Mouse (Mus musculus): ENCODE measurements around the gene Tmem30a. TPM values are rescaled to one million over a fixed set of nuclear protein-coding genes. Genes with fewer than 3 reads are reported as not detected.
A peak's percentile ranks its signal among the peaks of the same experiment; 100 is the strongest.

Tmem30a gene
- polyA plus RNA-seq (2016; fragmentation: Nextera tagmentation; extraction: Ambion mirVana): 101 and 104 TPM in 2 replicates

GRCm38 (mm10) chr9:79792841-79793835, at the start of gene Tmem30a:
Gene Tmem30a (minus strand): TSS chr9:79793507.
- Histone ChIP-seq H3K9me3 (replicated peaks) (no peaks in the 10 kb centered on the region), H3K9ac (peak within 1 kb of the TSS; percentile 89), H3K27me3 (no peaks in the 10 kb centered on the region), H3K4me2 (replicated peaks) (peak within 1 kb of the TSS; percentile 70), H3K4me3 (peak within 1 kb of the TSS; percentile 89), H3K27ac (peak within 1 kb of the TSS; percentile 90), H3K4me1 (peaks cover 20% of the 10 kb centered on the region), H3K36me3 (no peaks in the 10 kb centered on the region)
- peak; percentile 98 for ATAC-seq (ENCODE audit: low FRiP score)
- under 1% methylated on average over 90 of the region's 91 CpGs for WGBS

GRCm38 (mm10) chr9:79842615-79843014, 49.3 kb upstream of the Tmem30a start:
- ATAC-seq (ENCODE audit: low FRiP score): no peak

GRCm38 (mm10) chr9:79842028-79842427, 48.7 kb upstream of the Tmem30a start:
- Histone ChIP-seq H3K9ac (no peak overlapping the region), H3K27ac (no peak overlapping the region), H3K27me3 (no peaks in the 10 kb centered on the region), H3K4me3 (no peak overlapping the region), H3K4me2 (replicated peaks) (no peak overlapping the region), H3K9me3 (replicated peaks) (no peaks in the 10 kb centered on the region), H3K4me1 (peaks cover 4% of the 10 kb centered on the region; the same call in 1 of the 2 replicates), H3K36me3 (no peaks in the 10 kb centered on the region)
- ATAC-seq (ENCODE audit: low FRiP score): no peak

More at GRCm38 (mm10) chr9:79842615-79843014, 49.3 kb upstream of the Tmem30a start:
- H3K9me3 ChIP-seq (replicated peaks): no peaks in the 10 kb centered on the region
- H3K9ac ChIP-seq: no peak overlapping the region
- peaks cover 4% of the 10 kb centered on the region; the same call in 1 of the 2 replicates for H3K4me1 ChIP-seq
- no peak overlapping the region for H3K4me3 ChIP-seq
- no peaks in the 10 kb centered on the region for H3K27me3 ChIP-seq
- H3K27ac ChIP-seq: no peak overlapping the region
- no peaks in the 10 kb centered on the region for H3K36me3 ChIP-seq
- WGBS: 90% methylated on average over 6 of the region's 6 CpGs
- H3K4me2 ChIP-seq (replicated peaks): no peak overlapping the region

GRCm38 (mm10) chr9:79831294-79831693, 38.0 kb upstream of the Tmem30a start:
- Histone ChIP-seq H3K9ac (no peak overlapping the region), H3K4me2 (replicated peaks) (no peak overlapping the region), H3K36me3 (no peaks in the 10 kb centered on the region), H3K4me1 (peaks cover 9% of the 10 kb centered on the region; the same call in 1 of the 2 replicates), H3K27me3 (no peaks in the 10 kb centered on the region), H3K27ac (no peak overlapping the region), H3K9me3 (replicated peaks) (no peaks in the 10 kb centered on the region), H3K4me3 (no peak overlapping the region)
- ATAC-seq (ENCODE audit: low FRiP score): peak; percentile 38; the same call in 1 of the 2 replicates
- 75% methylated on average over 1 of the region's 1 CpGs for WGBS

GRCm38 (mm10) chr9:79830874-79831273, 37.6 kb upstream of the Tmem30a start:
- Histone ChIP-seq H3K4me3 (no peak overlapping the region), H3K27ac (0 out of 2 replicates have a peak overlapping the region, but pooled peaks have one; percentile 23), H3K4me2 (replicated peaks) (peak overlapping the region; percentile 39), H3K9me3 (replicated peaks) (no peaks in the 10 kb centered on the region), H3K36me3 (no peaks in the 10 kb centered on the region), H3K9ac (no peak overlapping the region), H3K4me1 (peaks cover 9% of the 10 kb centered on the region; the same call in 1 of the 2 replicates), H3K27me3 (no peaks in the 10 kb centered on the region)
- WGBS: 24% methylated on average over 4 of the region's 4 CpGs
- ATAC-seq (ENCODE audit: low FRiP score): peak; percentile 91

GRCm38 (mm10) chr9:79829842-79830800, 36.8 kb upstream of the Tmem30a start:
- Histone ChIP-seq H3K27ac (0 out of 2 replicates have a peak overlapping the region, but pooled peaks have one; percentile 23), H3K4me2 (replicated peaks) (peak overlapping the region; percentile 39), H3K4me1 (peaks cover 9% of the 10 kb centered on the region; the same call in 1 of the 2 replicates), H3K9ac (no peak overlapping the region; the same call in 1 of the 2 replicates), H3K9me3 (replicated peaks) (no peaks in the 10 kb centered on the region), H3K4me3 (peak overlapping the region; percentile 18), H3K36me3 (no peaks in the 10 kb centered on the region), H3K27me3 (no peaks in the 10 kb centered on the region)
- no peak; the same call in 1 of the 2 replicates for ATAC-seq (ENCODE audit: low FRiP score)
- 59% methylated on average over 23 of the region's 23 CpGs for WGBS

GRCm38 (mm10) chr9:79827072-79827471, 33.8 kb upstream of the Tmem30a start:
- WGBS: 60% methylated on average over 2 of the region's 2 CpGs
- ATAC-seq (ENCODE audit: low FRiP score): no peak
- no peak overlapping the region for H3K4me2 ChIP-seq (replicated peaks)
- H3K27ac ChIP-seq: no peak overlapping the region
- no peaks in the 10 kb centered on the region for H3K9me3 ChIP-seq (replicated peaks)
- H3K36me3 ChIP-seq: no peaks in the 10 kb centered on the region
- H3K27me3 ChIP-seq: no peaks in the 10 kb centered on the region
- H3K4me3 ChIP-seq: no peak overlapping the region
- peaks cover 15% of the 10 kb centered on the region for H3K4me1 ChIP-seq
- H3K9ac ChIP-seq: no peak overlapping the region

- Histone ChIP-seq H3K4me3 (no peak overlapping the region), H3K4me1 (peaks cover 13% of the 10 kb centered on the region), H3K27me3 (no peaks in the 10 kb centered on the region), H3K36me3 (no peaks in the 10 kb centered on the region), H3K27ac (no peak overlapping the region), H3K9me3 (replicated peaks) (no peaks in the 10 kb centered on the region), H3K9ac (no peak overlapping the region), H3K4me2 (replicated peaks) (no peak overlapping the region)
- WGBS: 22% methylated on average over 7 of the region's 7 CpGs
- no peak for ATAC-seq (ENCODE audit: low FRiP score)
Measured at GRCm38 (mm10) chr9:79825526-79825925, 32.2 kb upstream of the Tmem30a start.

- Histone ChIP-seq H3K9me3 (replicated peaks) (no peaks in the 10 kb centered on the region), H3K4me3 (no peak overlapping the region), H3K36me3 (peaks cover 3% of the 10 kb centered on the region; the same call in 1 of the 2 replicates), H3K27ac (0 out of 2 replicates have a peak overlapping the region, but pooled peaks have one; percentile 35), H3K4me1 (peaks cover 6% of the 10 kb centered on the region), H3K27me3 (no peaks in the 10 kb centered on the region), H3K4me2 (replicated peaks) (no peak overlapping the region; the same call in 1 of the 2 replicates), H3K9ac (no peak overlapping the region)
- 34% methylated on average over 2 of the region's 2 CpGs for WGBS
- no peak for ATAC-seq (ENCODE audit: low FRiP score)
Measured at GRCm38 (mm10) chr9:79823856-79824255, 30.5 kb upstream of the Tmem30a start.

GRCm38 (mm10) chr9:79823438-79823837, 30.1 kb upstream of the Tmem30a start:
- no peaks in the 10 kb centered on the region for H3K9me3 ChIP-seq (replicated peaks)
- H3K9ac ChIP-seq: no peak overlapping the region
- peaks cover 6% of the 10 kb centered on the region; the same call in 1 of the 2 replicates for H3K4me1 ChIP-seq
- peaks cover 7% of the 10 kb centered on the region; the same call in 1 of the 2 replicates for H3K36me3 ChIP-seq
- peak; percentile 86 for ATAC-seq (ENCODE audit: low FRiP score)
- H3K27ac ChIP-seq: no peak overlapping the region
- H3K27me3 ChIP-seq: no peaks in the 10 kb centered on the region
- H3K4me3 ChIP-seq: no peak overlapping the region
- H3K4me2 ChIP-seq (replicated peaks): no peak overlapping the region; the same call in 1 of the 2 replicates
- WGBS: 23% methylated on average over 4 of the region's 4 CpGs

GRCm38 (mm10) chr9:79816464-79816863, 23.2 kb upstream of the Tmem30a start:
- H3K9me3 ChIP-seq (replicated peaks): peaks cover 5% of the 10 kb centered on the region; the same call in 1 of the 2 replicates
- 92% methylated on average over 5 of the region's 5 CpGs for WGBS
- H3K4me3 ChIP-seq: no peak overlapping the region

More at GRCm38 (mm10) chr9:79816464-79816863, 23.2 kb upstream of the Tmem30a start:
- no peak for ATAC-seq (ENCODE audit: low FRiP score)
- Histone ChIP-seq H3K27ac (no peak overlapping the region), H3K9ac (no peak overlapping the region), H3K27me3 (no peaks in the 10 kb centered on the region), H3K4me2 (replicated peaks) (no peak overlapping the region), H3K4me1 (no peaks in the 10 kb centered on the region), H3K36me3 (peaks cover 16% of the 10 kb centered on the region)

Measured in hindbrain, embryonic 12.5 days (tissue).